Mouse (Mus musculus) heart, adult 2 months (tissue): Measurements from ENCODE around the gene Znrf3.

Source experiments
- CTCF ChIP-seq: fragments of 200-600 bp; IDR thresholded peaks from 2 replicates; pipeline ENCODE4 v1.8.1; 2022; ENCODE audit warnings: antibody characterized with exemption, mild to moderate bottlenecking, moderate library complexity
- POLR2A ChIP-seq: fragments of 200-500 bp; IDR thresholded peaks from 2 replicates; pipeline ENCODE4 v1.6.1; 2011; ENCODE audit warnings: mild to moderate bottlenecking, low read depth, low read length, control low read depth; ENCODE audit not compliant: insufficient read depth

- TF ChIP-seq CTCF (no peak), POLR2A (no peak)
Observed at GRCm38 (mm10) chr11:5336269-5336668, 108.4 kb downstream of the Znrf3 start.
